Mouse (Mus musculus): ENCODE measurements around the gene Gng3. TPM values are rescaled to one million over a fixed set of nuclear protein-coding genes. Genes with fewer than 3 reads are reported as not detected.
A peak's percentile ranks its signal among the peaks of the same experiment; 100 is the strongest.

Gng3 gene
- polyA plus RNA-seq, 1 experiment from 2014 or later: 2.2 TPM

- Histone ChIP-seq H3K4me2 (peak overlapping the region; percentile 88), H3K4me3 (peak overlapping the region; percentile 99), H3K27me3 (replicated peaks) (no peaks in the 10 kb centered on the region), H3K4me1 (peaks cover 39% of the 10 kb centered on the region), H3K9me3 (no peaks in the 10 kb centered on the region), H3K36me3 (peaks cover 49% of the 10 kb centered on the region), H3K27ac (replicated peaks) (peak overlapping the region; percentile 99), H3K9ac (peak overlapping the region; percentile 99)
- WGBS: 0% methylated on average over 7 of the region's 7 CpGs
- ATAC-seq (ENCODE audit: extremely low read depth, insufficient number of reproducible peaks, low FRiP score, low TSS enrichment): no peak
Observed at GRCm38 (mm10) chr19:8821146-8821545, 17.8 kb downstream of the Gng3 start.

- H3K4me3 ChIP-seq: peak overlapping the region; percentile 99
- under 1% methylated on average over 48 of the region's 48 CpGs for WGBS
- peak; percentile 40 for ATAC-seq (ENCODE audit: extremely low read depth, insufficient number of reproducible peaks, low FRiP score, low TSS enrichment)
- peaks cover 42% of the 10 kb centered on the region for H3K4me1 ChIP-seq
- no peaks in the 10 kb centered on the region for H3K9me3 ChIP-seq
- H3K4me2 ChIP-seq: peak overlapping the region; percentile 88
- no peaks in the 10 kb centered on the region for H3K27me3 ChIP-seq (replicated peaks)
- peak overlapping the region; percentile 99 for H3K27ac ChIP-seq (replicated peaks)
- peak overlapping the region; percentile 99 for H3K9ac ChIP-seq
- peaks cover 48% of the 10 kb centered on the region for H3K36me3 ChIP-seq
Observed at GRCm38 (mm10) chr19:8820424-8820956, 18.5 kb downstream of the Gng3 start.

DNA sequence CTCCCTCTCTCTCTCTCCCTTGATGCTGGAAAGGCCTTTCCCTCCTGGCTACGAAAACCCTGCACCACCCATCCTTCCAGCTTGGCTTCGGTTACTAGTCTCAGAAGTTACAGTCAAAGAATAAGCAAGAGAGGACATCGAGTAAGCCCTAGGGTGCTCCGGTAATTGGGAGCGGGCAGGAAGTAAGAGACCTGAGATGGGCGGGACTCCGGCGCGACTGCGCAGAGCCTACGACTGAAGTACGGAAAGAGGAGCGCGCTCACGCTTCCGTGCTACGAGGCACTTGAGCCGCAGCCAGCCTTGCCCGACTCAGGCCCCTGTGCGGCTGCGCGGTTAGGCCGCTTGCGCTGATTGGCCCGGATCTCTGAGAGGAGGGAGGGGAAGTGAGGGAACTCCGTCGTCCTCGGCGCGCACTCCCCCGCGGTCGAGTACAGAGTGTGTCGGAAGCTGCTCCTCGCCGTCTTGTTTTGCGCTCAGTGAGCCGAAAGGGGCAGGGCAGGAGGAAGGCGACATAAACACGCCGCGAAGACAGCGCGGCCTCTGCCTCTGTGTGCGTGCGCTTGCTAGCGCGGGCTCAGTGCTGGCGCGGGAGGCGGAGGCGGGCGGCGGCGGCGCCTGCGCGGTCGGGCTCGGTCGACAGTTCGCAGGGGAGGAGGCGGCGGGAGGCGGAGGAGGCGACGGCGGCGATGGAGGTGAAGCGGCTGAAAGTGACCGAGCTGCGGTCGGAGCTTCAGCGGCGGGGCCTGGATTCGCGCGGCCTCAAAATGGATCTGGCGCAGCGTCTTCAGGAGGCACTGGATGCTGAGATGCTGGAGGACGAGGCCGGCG lies 19.2 kb downstream of the Gng3 start, which contains the start of gene Hnrnpul2:
Hnrnpul2 (plus strand) TSS at position 415 of the 828 bp plus-strand sequence.
- peak; percentile 91 for ATAC-seq (ENCODE audit: extremely low read depth, insufficient number of reproducible peaks, low FRiP score, low TSS enrichment)
- H3K9ac ChIP-seq: peak within 1 kb of the TSS; percentile 99
- no peaks in the 10 kb centered on the region for H3K9me3 ChIP-seq
- peak within 1 kb of the TSS; percentile 99 for H3K4me3 ChIP-seq
- WGBS: under 1% methylated on average over 81 of the region's 83 CpGs
- peak within 1 kb of the TSS; percentile 99 for H3K27ac ChIP-seq (replicated peaks)
- H3K4me1 ChIP-seq: peaks cover 42% of the 10 kb centered on the region
- H3K4me2 ChIP-seq: peak within 1 kb of the TSS; percentile 88
- peaks cover 48% of the 10 kb centered on the region for H3K36me3 ChIP-seq
- H3K27me3 ChIP-seq (replicated peaks): no peaks in the 10 kb centered on the region

DNA sequence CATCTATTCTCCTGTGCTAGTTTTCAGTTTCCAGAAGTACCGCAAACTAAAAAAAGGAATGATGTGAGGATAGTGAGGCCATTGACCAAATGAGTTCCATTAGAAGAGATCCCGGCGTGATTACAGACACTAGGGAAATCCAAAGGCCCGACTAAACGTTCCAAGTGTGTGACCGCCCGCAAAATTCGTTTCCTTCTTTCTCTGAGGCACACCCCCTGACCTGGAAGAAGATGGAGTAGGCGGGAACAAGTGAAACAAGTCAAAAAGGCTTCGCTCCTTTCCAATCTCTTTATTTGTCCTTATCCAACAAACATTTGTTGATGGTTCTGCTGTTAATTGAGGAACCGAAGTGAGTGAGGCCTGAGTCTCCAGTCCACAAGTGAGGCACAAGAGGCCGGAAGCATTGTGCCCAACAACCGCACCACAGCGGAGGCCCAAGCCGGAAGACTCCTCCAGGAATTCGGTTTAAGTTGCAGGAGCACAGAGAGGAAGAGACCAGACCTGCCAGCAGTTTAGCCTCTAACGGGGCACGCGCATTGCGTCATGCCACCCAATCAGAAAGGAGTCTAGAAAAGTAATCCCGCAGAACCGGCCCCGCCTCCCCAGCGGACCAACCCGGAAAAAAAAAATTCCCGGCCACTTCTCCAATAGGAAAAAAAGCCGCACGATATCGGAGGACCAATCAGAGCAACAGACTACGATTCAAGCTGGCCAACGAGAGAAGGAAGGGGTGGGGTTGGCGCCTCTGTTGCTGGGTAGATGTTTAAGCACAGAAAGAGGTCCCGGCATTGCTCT lies 20.0 kb downstream of the Gng3 start, which contains the start of gene Ttc9c:
Ttc9c (minus strand) TSS at position 533 of the 795 bp plus-strand sequence.
- Histone ChIP-seq H3K4me1 (peaks cover 42% of the 10 kb centered on the region), H3K36me3 (peaks cover 47% of the 10 kb centered on the region), H3K27ac (replicated peaks) (peak within 1 kb of the TSS; percentile 99), H3K4me3 (peak within 1 kb of the TSS; percentile 99), H3K9me3 (no peaks in the 10 kb centered on the region), H3K9ac (peak within 1 kb of the TSS; percentile 99), H3K4me2 (peak within 1 kb of the TSS; percentile 88), H3K27me3 (replicated peaks) (no peaks in the 10 kb centered on the region)
- under 1% methylated on average over 33 of the region's 33 CpGs for WGBS
- peak; percentile 75 for ATAC-seq (ENCODE audit: extremely low read depth, insufficient number of reproducible peaks, low FRiP score, low TSS enrichment)

GRCm38 (mm10) chr19:8818301-8818798 lies 20.6 kb downstream of the Gng3 start:
- Histone ChIP-seq H3K4me1 (peaks cover 41% of the 10 kb centered on the region), H3K27me3 (replicated peaks) (no peaks in the 10 kb centered on the region), H3K4me3 (peak overlapping the region; percentile 99), H3K9ac (peak overlapping the region; percentile 89), H3K4me2 (peak overlapping the region; percentile 88), H3K36me3 (peaks cover 47% of the 10 kb centered on the region), H3K9me3 (no peaks in the 10 kb centered on the region), H3K27ac (replicated peaks) (peak overlapping the region; percentile 99)
- 19% methylated on average over 14 of the region's 14 CpGs for WGBS
- ATAC-seq (ENCODE audit: extremely low read depth, insufficient number of reproducible peaks, low FRiP score, low TSS enrichment): no peak

DNA sequence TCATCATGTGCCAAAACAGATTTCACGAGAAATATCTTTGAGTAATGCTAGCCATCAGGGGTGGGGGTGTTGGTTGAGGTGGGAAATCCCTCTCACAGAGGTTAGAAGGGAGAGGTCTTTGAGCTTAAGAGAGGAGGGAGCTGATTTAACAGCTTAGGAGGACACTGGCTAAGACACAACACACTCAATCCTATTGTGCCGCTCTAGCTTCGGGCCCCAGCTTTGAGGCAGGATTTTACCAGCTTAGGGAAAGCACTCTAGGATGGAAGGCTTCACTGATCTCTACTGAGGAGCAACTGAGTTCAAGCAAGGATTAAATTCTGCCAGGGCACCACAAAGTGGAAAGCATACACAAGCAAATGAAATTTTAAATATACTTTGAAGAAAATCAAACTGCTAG lies 22.0 kb downstream of the Gng3 start:
- WGBS: 82% methylated on average over 3 of the region's 3 CpGs
- ATAC-seq (ENCODE audit: extremely low read depth, insufficient number of reproducible peaks, low FRiP score, low TSS enrichment): no peak
- Histone ChIP-seq H3K27ac (replicated peaks) (no peak overlapping the region), H3K4me2 (peak overlapping the region; percentile 88), H3K4me1 (peaks cover 28% of the 10 kb centered on the region), H3K27me3 (replicated peaks) (no peaks in the 10 kb centered on the region), H3K36me3 (peaks cover 52% of the 10 kb centered on the region), H3K9me3 (no peaks in the 10 kb centered on the region), H3K4me3 (peak overlapping the region; percentile 99; the same call in 1 of the 2 replicates), H3K9ac (peak overlapping the region; percentile 69)

DNA sequence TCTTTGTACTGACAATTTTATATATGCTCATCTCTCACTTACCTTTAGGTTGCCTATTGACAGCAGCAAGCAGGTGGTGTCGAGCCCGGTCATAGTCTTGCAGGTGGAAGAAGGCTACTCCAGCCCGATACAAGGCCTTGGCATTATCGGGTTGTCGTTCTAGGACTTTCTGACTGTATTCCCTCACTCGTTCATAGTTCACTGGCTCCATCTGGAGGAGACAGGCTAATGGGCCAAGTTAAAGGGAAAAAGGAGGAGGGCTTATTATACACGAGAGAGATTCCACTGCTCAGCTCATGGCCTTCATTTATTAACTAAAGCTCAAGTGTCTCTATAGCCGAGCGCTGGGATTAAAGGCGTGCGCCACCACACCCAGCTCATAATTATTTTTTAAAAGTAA lies 23.2 kb downstream of the Gng3 start:
- Histone ChIP-seq H3K9ac (peak overlapping the region; percentile 61), H3K9me3 (no peaks in the 10 kb centered on the region), H3K4me1 (peaks cover 23% of the 10 kb centered on the region), H3K36me3 (peaks cover 60% of the 10 kb centered on the region), H3K27ac (replicated peaks) (no peak overlapping the region), H3K27me3 (replicated peaks) (no peaks in the 10 kb centered on the region), H3K4me3 (no peak overlapping the region), H3K4me2 (no peak overlapping the region)
- WGBS: 83% methylated on average over 11 of the region's 11 CpGs
- no peak for ATAC-seq (ENCODE audit: extremely low read depth, insufficient number of reproducible peaks, low FRiP score, low TSS enrichment)

- ATAC-seq (ENCODE audit: extremely low read depth, insufficient number of reproducible peaks, low FRiP score, low TSS enrichment): no peak
- Histone ChIP-seq H3K4me3 (no peak overlapping the region), H3K4me2 (no peak overlapping the region), H3K9me3 (no peaks in the 10 kb centered on the region), H3K4me1 (peaks cover 9% of the 10 kb centered on the region), H3K36me3 (peaks cover 70% of the 10 kb centered on the region), H3K27ac (replicated peaks) (no peak overlapping the region), H3K9ac (no peak overlapping the region), H3K27me3 (replicated peaks) (no peaks in the 10 kb centered on the region)
- WGBS: 90% methylated on average over 5 of the region's 5 CpGs
Observed at GRCm38 (mm10) chr19:8806810-8807209, 32.2 kb downstream of the Gng3 start.

- no peaks in the 10 kb centered on the region for H3K27me3 ChIP-seq (replicated peaks)
- H3K4me2 ChIP-seq: no peak overlapping the region
- peaks cover 13% of the 10 kb centered on the region for H3K4me1 ChIP-seq
- ATAC-seq (ENCODE audit: extremely low read depth, insufficient number of reproducible peaks, low FRiP score, low TSS enrichment): no peak
- WGBS: 83% methylated on average over 11 of the region's 11 CpGs
- H3K9ac ChIP-seq: no peak overlapping the region
- H3K9me3 ChIP-seq: no peaks in the 10 kb centered on the region
- peaks cover 49% of the 10 kb centered on the region for H3K36me3 ChIP-seq
- no peak overlapping the region for H3K27ac ChIP-seq (replicated peaks)
- no peak overlapping the region for H3K4me3 ChIP-seq
Observed at GRCm38 (mm10) chr19:8803879-8804660, 34.9 kb downstream of the Gng3 start.

DNA sequence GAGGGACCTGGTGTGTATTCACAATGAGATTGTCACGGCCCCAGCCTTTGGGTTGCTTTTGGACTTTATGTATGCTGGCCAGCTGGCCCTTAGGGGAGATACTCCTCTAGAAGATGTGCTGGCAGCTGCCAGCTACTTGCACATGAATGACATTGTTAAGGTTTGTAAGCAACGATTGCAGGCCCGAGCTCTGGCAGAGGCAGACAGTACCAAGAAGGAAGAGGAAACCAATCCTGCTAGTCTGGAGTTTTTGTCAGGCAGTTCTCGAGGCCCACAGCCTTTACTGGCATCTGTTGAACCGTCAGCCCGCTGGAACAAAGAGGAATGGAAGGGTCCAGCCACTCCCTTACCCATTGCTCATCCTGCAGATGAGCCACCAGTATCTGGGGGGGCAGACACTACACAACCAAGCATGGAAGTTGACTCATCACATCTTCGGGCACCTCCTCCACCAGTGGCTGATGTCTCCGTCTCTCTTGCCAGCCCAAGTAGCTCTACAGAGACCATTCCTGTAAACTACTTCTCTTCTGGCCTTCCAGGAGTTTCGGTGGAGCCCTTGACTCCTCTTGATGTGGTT lies 35.7 kb downstream of the Gng3 start:
- 84% methylated on average over 9 of the region's 9 CpGs for WGBS
- peak overlapping the region; percentile 84; the same call in 1 of the 2 replicates for H3K9ac ChIP-seq
- H3K36me3 ChIP-seq: peaks cover 43% of the 10 kb centered on the region
- H3K4me1 ChIP-seq: peaks cover 13% of the 10 kb centered on the region
- H3K27ac ChIP-seq (replicated peaks): peak overlapping the region; percentile 90; the same call in 1 of the 2 replicates
- peak overlapping the region; percentile 84 for H3K4me2 ChIP-seq
- H3K9me3 ChIP-seq: no peaks in the 10 kb centered on the region
- H3K27me3 ChIP-seq (replicated peaks): no peaks in the 10 kb centered on the region
- H3K4me3 ChIP-seq: peak overlapping the region; percentile 76
- ATAC-seq (ENCODE audit: extremely low read depth, insufficient number of reproducible peaks, low FRiP score, low TSS enrichment): no peak

All from heart, embryonic 13.5 days (tissue).